Mouse (Mus musculus) retina, postnatal 1 day (tissue): ENCODE measurements at regions not wholly inside any gene's neighbourhood (a gene's known extent, or its start where the extent isn't known, plus 50 kb on each side); places are given as distances from the start of the nearest gene placed in this dataset.
"Not testable (repeated sequence)": the region's sequence is repeated elsewhere in the genome, so short reads cannot be mapped to it uniquely, and the experiment has no call there.

Experiments
- DNase-seq: peaks from one replicate; pipeline ENCODE4 v3.0.0-alpha.2; 2012

GRCm38 (mm10) chr12:23216521-23216920 is 563.5 kb downstream of the Gm10330 start:
- DNase-seq: not testable (repeated sequence)

DNA sequence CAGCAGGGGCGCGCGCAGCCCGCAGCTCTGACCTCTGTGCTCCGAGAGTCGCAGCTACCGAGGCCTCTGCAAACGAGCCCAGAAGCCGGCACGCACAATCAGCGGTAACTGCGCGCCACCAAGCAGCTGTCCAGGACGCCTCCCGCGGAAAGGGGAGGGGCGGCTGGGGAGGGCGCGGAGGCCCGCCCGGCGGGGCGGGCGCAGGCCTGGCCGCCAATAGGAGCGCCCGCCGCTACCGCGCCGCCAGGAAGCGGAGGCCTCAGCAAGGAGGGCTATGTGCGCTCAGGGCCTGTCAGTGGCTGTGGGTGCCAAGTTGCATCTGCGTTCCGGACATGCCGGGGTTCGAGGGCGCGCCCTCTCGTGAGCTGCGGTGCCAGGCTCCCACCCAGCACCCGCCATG is 590.5 kb downstream of the Gm10330 start:
- DNase-seq: peak; percentile 38

DNA sequence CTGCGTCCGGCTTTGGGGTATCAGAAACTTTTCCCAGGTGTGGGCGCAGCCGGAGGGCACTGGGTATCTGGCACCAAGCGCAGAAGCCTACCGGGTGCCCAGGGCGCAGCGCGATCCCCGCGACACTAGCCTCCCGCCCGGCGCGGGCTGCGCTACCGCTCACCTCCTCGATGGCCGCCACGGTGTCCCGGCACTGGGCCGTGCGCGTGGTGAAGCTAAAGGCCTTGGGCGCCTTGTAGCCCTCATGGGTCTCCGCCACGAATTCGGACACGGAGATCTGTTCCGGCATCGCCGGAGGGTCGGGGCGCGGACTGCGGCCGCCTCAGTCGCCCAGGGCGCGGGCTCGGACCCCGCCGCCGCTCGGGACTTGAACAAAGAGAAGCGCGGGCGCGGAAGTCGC is 591.0 kb downstream of the Gm10330 start:
- peak; percentile 0 for DNase-seq
